Mouse (Mus musculus) Patski (cell line): Measurements from ENCODE around the gene Vmn1r81. TPM values are rescaled to one million over a fixed set of nuclear protein-coding genes. Genes with fewer than 3 reads are reported as not detected.

ENCODE experiments used
- ATAC-seq: fragments of 100-300 bp; one replicate; pipeline ENCODE4 v1.8.0; 2021
- CTCF ChIA-PET: fragments of 350-600 bp; sonication (Branson Sonifier 250); formaldehyde crosslinking; loops from one replicate; lab custom pipeline; 2022; ENCODE audit warnings: inconsistent platforms; lab: Charles Lee
- POLR2A ChIA-PET: fragments of 350-600 bp; sonication (Branson Sonifier 250); formaldehyde crosslinking; loops from one replicate; lab custom pipeline; 2022; ENCODE audit warnings: antibody characterized with exemption, inconsistent platforms; lab: Charles Lee
- DNase-seq: peaks from one replicate; pipeline ENCODE4 v3.0.0-alpha.2; 2011; ENCODE audit warnings: low read depth, low spot score
- H3K27me3 ChIP-seq: fragments of 371-371 bp; one replicate; pipeline ENCODE4 v1.5.1; 2021
- CTCF ChIP-seq: fragments of 100-300 bp; IDR thresholded peaks from one replicate; pipeline ENCODE4 v1.5.1; 2021
- in situ Hi-C: fragments of 300-500 bp; cut with MboI; formaldehyde crosslinking; loops from 3 replicates; pipeline ENCODE4 v1.11.1; 2018; ENCODE audit warnings: low pct_unique_long_range_greater_than_20kb, mixed read lengths
- polyA plus RNA-seq: library from polyadenylated mRNA; unstranded; gene quantifications from one replicate; pipeline ENCODE4 v1.2.3, GENCODE M21; 2021

The Vmn1r81 gene
- polyA plus RNA-seq: under 0.01 TPM

DNA sequence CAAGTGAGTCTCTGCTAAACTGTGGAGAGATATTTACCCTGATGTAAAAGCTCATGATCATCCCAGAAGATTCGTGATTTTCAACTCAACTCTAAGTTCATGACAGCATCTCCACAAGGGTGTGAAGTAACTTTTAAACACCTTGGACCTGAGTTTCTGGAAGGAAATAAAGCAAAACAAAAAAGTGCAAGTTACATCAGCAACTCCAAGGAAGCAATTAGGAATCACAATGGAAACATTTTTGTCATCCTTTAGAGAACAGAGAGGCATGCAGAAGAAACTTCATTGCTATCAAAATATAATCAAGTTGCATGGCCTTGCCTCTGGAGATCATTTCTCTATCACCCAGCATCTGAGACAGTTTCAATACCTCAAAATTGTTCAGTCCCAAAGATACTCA is at the start of gene Vmn1r81:
TSS of gene Vmn1r81 (minus strand) at position 101 of the 400 bp plus-strand sequence.
- DNase-seq (no peak), ATAC-seq (no peak)
- TF ChIP-seq CTCF: no peak
- in situ Hi-C loops: no loop called here
- no peaks in the 10 kb centered on the region for H3K27me3 ChIP-seq
- POLR2A ChIA-PET: no interaction called here
- CTCF ChIA-PET: no interaction called here

DNA sequence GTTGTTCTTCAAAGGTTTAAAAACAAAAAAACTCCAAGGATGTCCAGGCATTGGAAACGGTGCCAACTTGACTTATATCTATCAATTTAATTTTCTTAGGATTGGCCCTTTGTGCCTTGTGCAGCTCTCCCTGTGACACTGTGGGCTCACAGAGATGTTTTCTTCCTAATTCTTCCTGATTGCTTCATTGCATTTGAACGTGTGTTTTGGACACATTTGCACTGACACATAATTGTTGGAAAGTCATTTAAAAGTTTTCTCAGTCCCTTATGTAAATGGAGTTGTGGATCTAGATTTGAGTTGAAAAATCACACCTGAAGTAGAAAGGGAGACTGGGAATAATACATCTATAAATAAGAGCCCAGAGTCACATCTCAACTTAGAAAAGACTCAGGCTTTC is 32.1 kb upstream of the Vmn1r81 start, which contains the start of gene Vmn1r82:
TSS of gene Vmn1r82 (plus strand) at position 301 of the 400 bp plus-strand sequence.
- POLR2A ChIA-PET: no interaction called here
- no peak for ATAC-seq

DNA sequence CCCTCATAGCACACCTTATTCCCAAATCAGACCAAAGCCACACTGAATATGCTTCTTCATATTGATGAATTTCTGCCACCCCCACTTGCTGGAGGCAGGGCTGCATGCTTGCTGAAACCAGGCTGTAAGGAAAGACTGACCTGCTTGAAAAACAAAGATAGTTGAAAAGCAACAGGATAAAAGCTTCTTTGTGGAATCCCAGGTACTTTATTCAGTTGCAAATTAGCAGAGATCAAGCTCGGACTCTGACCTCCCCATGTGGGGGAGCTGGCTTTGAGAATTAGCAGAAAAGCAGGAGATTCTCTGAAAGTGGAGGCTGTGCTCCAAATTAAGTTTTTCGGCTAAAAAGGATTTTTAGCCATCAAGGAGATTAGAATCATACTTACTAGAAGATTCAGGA is 63.9 kb downstream of the Vmn1r81 start:
- H3K27me3 ChIP-seq: no peaks in the 10 kb centered on the region
- CTCF ChIA-PET: no interaction called here
- POLR2A ChIA-PET: no interaction called here
- in situ Hi-C loops: no loop called here
- DNase-seq (no peak), ATAC-seq (no peak)
- no peak for TF ChIP-seq CTCF

More for the DNA sequence above, 32.1 kb upstream of the Vmn1r81 start, which contains the start of gene Vmn1r82:
- in situ Hi-C loops: no loop called here
- no peak for TF ChIP-seq CTCF
- no peak for DNase-seq
- CTCF ChIA-PET: no interaction called here
- H3K27me3 ChIP-seq: no peaks in the 10 kb centered on the region

Other genes starting within 250 kb of the Vmn1r81 start
- not detected for gene Vmn1r77, start 231.5 kb downstream of the Vmn1r81 start, polyA plus RNA-seq
- not detected for gene Vmn1r78, start 118.0 kb downstream of the Vmn1r81 start, polyA plus RNA-seq
- 0.06 TPM for gene Vmn1r79, start 97.0 kb downstream of the Vmn1r81 start, polyA plus RNA-seq
- not detected for gene Vmn1r80, start 79.0 kb downstream of the Vmn1r81 start, polyA plus RNA-seq
- gene Vmn1r82, start 32.2 kb upstream of the Vmn1r81 start, polyA plus RNA-seq: not detected
- gene Vmn1r83, start 61.2 kb upstream of the Vmn1r81 start, polyA plus RNA-seq: not detected
- not detected for gene Vmn1r84, start 101.0 kb upstream of the Vmn1r81 start, polyA plus RNA-seq
- gene Zfp551, start 154.5 kb upstream of the Vmn1r81 start, polyA plus RNA-seq: 2.6 TPM
- 10.3 TPM for gene Zfp606, start 210.0 kb upstream of the Vmn1r81 start, polyA plus RNA-seq
- 0.06 TPM for gene 2900092C05Rik, start 244.2 kb upstream of the Vmn1r81 start, polyA plus RNA-seq